Mouse (Mus musculus) ES-Bruce4 (cell line): ENCODE data around the gene Fam118b.

ENCODE experiments used
- CTCF ChIP-seq: IDR thresholded peaks from one replicate; pipeline ENCODE4 v1.8.1; 2011; ENCODE audit warnings: low read depth, low read length
- POLR2A ChIP-seq: IDR thresholded peaks from one replicate; pipeline ENCODE4 v1.8.1; 2011; ENCODE audit warnings: low read length; ENCODE audit not compliant: insufficient read depth

GRCm38 (mm10) chr9:35194048-35194447, 73.6 kb downstream of the Fam118b start:
- TF ChIP-seq CTCF: no peak
- TF ChIP-seq POLR2A: no peak
